Mouse (Mus musculus): ENCODE results near the gene Dusp1.

Gene Dusp1

DNA sequence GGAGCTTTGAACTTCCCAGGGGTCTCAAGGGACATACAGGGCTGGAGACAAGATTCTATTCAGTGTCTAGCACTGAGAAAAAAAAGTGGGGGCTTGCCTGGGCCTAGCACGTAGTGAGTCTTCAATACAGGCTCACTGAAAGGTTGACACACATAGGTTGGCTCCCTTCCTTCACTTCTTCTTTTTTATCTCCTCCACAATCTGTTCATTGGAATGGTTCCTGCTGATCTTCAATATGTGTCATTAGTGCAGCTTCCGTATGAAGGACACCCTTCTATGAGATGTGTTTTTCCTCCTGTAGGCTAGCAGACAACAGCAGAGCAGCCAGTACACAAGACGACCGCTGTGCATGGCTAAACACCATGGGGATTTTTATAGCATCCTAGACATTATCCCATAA is 37.1 kb downstream of the Dusp1 start:
- no peak for DNase-seq (ENCODE audit: low spot score)

DNA sequence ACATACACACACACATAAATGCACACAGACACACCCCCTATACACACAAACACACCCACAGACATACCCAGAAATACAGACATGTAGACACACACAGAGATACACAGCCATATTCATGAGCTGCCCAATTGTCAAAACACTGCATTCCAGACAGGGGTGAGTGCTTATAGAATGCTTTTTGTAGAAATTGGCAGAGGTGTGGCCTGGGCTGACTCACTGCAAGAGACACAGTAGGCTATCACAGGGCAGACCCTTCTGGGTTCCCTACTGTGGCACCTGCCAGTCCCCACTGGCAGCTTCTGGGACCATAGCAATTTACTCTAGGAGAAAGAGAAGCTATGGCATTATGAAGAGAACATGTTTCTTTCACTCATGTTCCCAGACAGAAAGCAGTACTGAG is 37.6 kb downstream of the Dusp1 start:
- DNase-seq (ENCODE audit: low spot score): no peak

- no peak for DNase-seq (ENCODE audit: low spot score)
Measured at GRCm38 (mm10) chr17:26522711-26523110, 39.2 kb downstream of the Dusp1 start.

- no peak for DNase-seq (ENCODE audit: low spot score)
Measured at GRCm38 (mm10) chr17:26518306-26518705, 43.6 kb downstream of the Dusp1 start.

DNA sequence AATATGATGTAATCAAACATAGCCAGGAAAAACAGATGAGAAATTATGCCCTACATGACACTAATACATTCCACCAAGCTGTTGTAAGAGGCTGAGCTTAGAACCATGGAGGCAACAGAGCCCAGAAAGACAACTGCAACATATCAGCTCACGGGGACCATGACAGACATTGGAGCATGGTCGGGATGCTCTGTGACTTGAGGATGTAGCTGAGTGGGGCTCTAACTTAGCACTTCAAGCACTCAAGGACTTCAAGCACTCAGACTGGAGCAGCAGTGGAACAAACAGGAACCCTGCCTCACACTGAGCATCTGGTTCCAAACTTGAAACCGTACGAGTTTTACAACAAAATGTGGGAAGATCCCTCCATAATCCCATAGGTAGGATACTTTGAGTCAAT is 46.3 kb downstream of the Dusp1 start:
- no peak for DNase-seq (ENCODE audit: low spot score)

DNA sequence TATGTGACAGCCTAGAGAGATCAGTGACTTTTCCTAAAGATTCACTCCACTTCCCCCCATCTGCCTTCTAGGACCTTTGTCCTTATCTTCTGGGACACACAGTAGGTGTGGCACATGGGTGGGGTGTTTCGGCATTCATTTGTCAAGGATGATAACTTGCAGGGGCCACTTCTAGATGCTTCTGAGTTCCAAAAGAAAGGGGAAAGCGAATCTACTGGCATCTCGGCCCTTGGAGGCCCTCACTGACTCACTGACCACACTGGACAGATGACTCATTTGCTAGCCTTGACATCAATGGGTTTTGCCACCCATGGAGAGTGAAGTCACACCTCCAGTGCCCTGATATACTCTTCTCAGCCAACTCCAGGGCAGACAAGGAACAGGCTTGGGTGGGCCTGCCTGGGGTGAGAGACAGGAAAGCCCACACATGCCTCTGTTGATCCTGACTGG is 47.3 kb downstream of the Dusp1 start:
- no peak for DNase-seq (ENCODE audit: low spot score)

DNA sequence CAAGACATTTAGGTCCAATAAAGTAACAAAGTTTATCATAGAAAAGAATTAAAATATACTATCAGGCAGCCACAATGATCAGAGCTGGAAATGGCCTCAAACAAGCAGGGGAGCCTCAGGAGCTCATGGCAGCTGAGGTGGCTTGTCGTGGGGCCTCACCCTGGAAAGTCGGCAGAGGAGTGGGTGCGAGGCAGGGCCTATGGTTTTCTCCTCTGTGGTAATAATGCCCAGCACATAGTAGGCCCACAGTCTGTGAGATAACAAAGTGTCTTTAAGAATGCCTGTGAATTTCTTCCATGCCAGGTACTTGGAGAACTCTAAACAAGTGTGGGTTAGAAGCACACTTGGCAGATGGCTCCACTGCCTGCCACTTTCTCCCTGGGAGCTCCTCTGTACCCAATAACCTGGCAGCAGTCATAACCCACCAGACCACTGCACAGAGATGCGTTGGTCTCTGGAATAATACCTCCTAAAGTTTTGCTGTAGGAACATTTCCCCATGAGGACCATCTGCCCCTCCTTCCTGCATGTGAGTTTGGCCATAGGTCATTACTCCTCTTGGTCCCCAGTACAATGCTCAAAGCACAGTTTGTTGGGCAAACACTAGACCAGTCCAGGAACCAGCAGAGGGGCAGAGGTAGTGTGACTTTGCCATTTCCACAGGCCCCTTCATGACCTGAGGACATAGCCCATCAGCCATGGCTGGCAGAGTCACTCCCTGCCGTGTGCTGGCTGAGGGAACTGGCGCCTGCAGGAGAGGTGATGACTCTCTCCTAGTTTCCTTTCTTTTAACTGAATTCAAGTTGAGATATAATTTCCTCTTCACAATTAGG is 48.3 kb downstream of the Dusp1 start:
- no peak for DNase-seq (ENCODE audit: low spot score)

GRCm38 (mm10) chr17:26512961-26513360 is 49.0 kb downstream of the Dusp1 start:
- DNase-seq (ENCODE audit: low spot score): no peak

DNA sequence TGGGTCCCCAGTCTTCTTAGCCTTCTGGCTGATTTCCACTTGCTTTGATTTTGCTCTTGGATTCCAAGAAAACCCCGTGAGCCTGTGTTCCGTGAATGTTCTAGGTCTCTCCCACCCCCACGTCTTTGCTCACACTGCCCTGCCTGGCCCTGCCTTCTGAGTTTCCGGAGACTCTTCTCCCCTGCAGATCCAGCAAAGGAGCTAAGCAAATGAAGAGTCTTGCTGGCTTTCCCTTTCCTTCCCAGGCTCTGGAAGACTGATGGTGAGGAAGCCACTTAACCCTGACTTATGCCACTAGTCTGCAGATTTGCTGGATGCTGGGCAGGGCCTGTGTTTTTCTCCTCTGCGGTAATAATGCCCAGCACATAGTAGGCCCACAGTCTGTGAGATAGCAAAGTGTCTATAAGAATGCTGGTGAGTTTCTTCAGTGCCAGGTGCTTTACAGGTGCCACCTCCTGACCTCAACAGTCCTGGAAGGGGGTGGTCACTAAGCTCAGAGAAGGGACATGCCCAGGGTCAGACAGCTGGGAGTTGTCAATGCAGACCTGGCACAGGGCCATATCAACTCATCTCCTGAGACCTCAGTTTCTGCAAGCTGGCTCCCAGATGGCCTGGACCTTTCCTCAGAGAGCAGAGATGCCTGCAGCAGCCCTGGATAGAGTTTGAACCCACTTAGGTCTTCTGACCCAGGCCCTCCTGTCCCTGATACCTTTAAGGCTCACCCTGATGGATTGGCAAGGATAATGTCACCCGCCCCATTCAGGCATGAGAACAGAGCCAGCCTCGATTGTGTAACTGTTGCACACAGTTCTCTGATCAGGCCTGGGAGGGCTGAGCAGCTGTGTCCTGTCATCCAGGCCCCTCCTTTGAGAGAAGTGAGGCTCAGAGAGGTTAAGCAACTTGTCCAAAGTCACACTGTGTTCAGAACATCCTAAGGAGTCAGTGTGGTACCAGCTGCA is 49.8 kb downstream of the Dusp1 start:
- DNase-seq (ENCODE audit: low spot score): peak; percentile 82

DNA sequence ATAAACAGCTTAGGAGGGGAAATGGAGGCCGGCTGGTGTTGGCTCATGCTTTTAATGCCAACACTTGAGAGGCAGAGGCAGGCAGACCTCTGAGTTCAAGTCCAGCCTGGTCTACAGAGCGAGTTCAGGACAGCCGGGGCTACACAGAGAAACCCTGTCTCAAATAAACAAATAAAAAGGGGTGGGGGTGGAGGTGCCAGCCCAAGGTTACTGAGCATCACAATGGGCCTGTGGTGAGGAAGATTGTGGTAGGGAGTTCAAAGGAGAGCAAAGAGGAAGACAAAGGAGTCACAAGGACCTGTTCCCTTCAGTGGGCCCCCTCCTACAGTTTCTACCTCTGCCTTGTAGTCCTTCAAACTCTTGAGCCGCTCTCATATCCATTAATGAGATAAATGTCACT is 50.7 kb downstream of the Dusp1 start:
- no peak for DNase-seq (ENCODE audit: low spot score)

- no peak for DNase-seq (ENCODE audit: low spot score)
Measured at GRCm38 (mm10) chr17:26510146-26511045, 51.5 kb downstream of the Dusp1 start.

- DNase-seq (ENCODE audit: low spot score): peak; percentile 79
Measured at GRCm38 (mm10) chr17:26508961-26509771, 52.8 kb downstream of the Dusp1 start.

- peak; percentile 98 for DNase-seq (ENCODE audit: low spot score)
Measured at GRCm38 (mm10) chr17:26508345-26508960, 53.5 kb downstream of the Dusp1 start.

GRCm38 (mm10) chr17:26507966-26508344 is 54.0 kb downstream of the Dusp1 start:
- no peak for DNase-seq (ENCODE audit: low spot score)

GRCm38 (mm10) chr17:26506997-26507871 is 54.7 kb downstream of the Dusp1 start:
- peak; percentile 72 for DNase-seq (ENCODE audit: low spot score)

DNA sequence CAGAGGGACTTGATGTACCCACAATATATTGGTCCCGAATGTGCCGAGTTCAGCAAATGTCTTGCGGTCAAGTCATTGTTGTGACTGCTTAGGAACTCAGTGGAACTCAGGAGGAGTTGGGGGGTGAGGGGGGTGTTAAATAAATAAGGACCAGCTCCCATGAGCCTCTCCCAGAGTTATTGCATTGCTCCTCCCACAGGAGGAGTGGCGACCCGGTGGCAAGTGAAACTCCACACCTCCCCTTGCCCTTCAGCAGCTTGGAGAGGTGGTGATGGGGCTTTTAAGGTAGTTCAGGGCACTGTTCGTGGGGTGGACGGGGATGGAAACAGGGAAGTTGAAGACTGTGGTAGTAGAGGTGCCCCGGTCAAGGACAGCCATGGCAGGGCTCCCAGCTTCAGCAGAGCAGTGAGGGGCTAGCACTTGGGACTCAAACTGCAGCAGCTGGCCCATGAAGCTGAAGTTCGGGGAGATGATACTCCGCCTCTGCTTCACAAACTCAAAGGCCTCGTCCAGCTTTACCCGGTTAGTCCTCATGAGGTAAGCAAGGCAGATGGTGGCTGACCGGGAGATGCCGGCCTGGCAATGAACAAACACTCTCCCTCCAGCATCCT is 55.8 kb downstream of the Dusp1 start:
- peak; percentile 74 for DNase-seq (ENCODE audit: low spot score)

- DNase-seq (ENCODE audit: low spot score): no peak
Measured at GRCm38 (mm10) chr17:26505181-26505581, 56.7 kb downstream of the Dusp1 start.

GRCm38 (mm10) chr17:26503981-26504671 is 57.8 kb downstream of the Dusp1 start:
- DNase-seq (ENCODE audit: low spot score): peak; percentile 97

Measured in lung, postnatal 25 days (tissue).